Mouse (Mus musculus) CH12.LX (cell line): Measurements from ENCODE around the gene Pabpn1l. TPM values are rescaled to one million over a fixed set of nuclear protein-coding genes. Genes with fewer than 3 reads are reported as not detected.

ENCODE experiments used
- DNase-seq: peaks from one replicate; pipeline ENCODE4 v3.0.0-alpha.2; 2013; ENCODE audit errors: extremely low read depth
- H3K27ac ChIP-seq: 2 replicates; pipeline ENCODE4 v1.5.1; 2012; ENCODE audit warnings: low read depth, mild to moderate bottlenecking, control low read depth, moderate library complexity; ENCODE audit not compliant: insufficient read depth
- H3K27me3 ChIP-seq: replicated peaks from 2 replicates; pipeline ENCODE3; 2012; ENCODE audit warnings: inconsistent platforms
- H3K36me3 ChIP-seq, 2 experiments: replicated peaks in 1 of 2; 2 replicates each; pipeline versions ENCODE3 to v1.6.1; 2012; ENCODE audit warnings: inconsistent platforms in 1 of 2, low read length in 1 of 2, mild to moderate bottlenecking in 1 of 2, mixed read lengths in 1 of 2, moderate library complexity in 1 of 2; ENCODE audit not compliant: control insufficient read depth in 1 of 2, insufficient read depth in 1 of 2
- H3K4me1 ChIP-seq, 2 experiments: 2 replicates each; pipeline ENCODE4 v1.6.1; 2012; ENCODE audit warnings: inconsistent platforms in 1 of 2, moderate library complexity in 1 of 2; ENCODE audit not compliant: insufficient read depth in 2 of 2, control insufficient read depth in 1 of 2
- H3K4me2 ChIP-seq: 2 replicates; pipeline ENCODE4 v1.6.1; 2012; ENCODE audit warnings: low read depth, mild to moderate bottlenecking, control low read depth; ENCODE audit not compliant: poor library complexity, insufficient read depth, severe bottlenecking
- H3K4me3 ChIP-seq, 3 experiments: fragments of 150-350 bp in 1 of 3; sonication (generic) in 1 of 3; replicated peaks in 1 of 3; 2 replicates each; pipeline versions ENCODE3 to v1.5.1; 2011 to 2012; ENCODE audit warnings: low read depth in 2 of 3, low read length in 2 of 3, mild to moderate bottlenecking in 2 of 3, moderate library complexity in 2 of 3, control low read depth in 1 of 3, improper control_type of control experiment in 1 of 3, inconsistent platforms in 1 of 3, mixed read lengths in 1 of 3; ENCODE audit not compliant: poor library complexity in 1 of 3
- H3K79me2 ChIP-seq: replicated peaks from 2 replicates; pipeline ENCODE4 v1.6.1; 2012; ENCODE audit warnings: mild to moderate bottlenecking, moderate library complexity; ENCODE audit not compliant: control insufficient read depth, poor library complexity, insufficient read depth, severe bottlenecking; ENCODE audit errors: extremely low read depth
- H3K9ac ChIP-seq: 2 replicates; pipeline ENCODE4 v1.6.1; 2012; ENCODE audit warnings: low read depth, mild to moderate bottlenecking, control low read depth, moderate library complexity; ENCODE audit not compliant: insufficient read depth
- H3K9me3 ChIP-seq: replicated peaks from 2 replicates; pipeline ENCODE3; 2012; ENCODE audit warnings: low read length, inconsistent platforms, mixed read lengths
- E2F4 ChIP-seq: IDR thresholded peaks from 2 replicates; pipeline ENCODE4 v1.6.1; 2011; ENCODE audit warnings: low read depth, low read length, improper control_type of control experiment; ENCODE audit not compliant: insufficient replicate concordance
- HCFC1 ChIP-seq: IDR thresholded peaks from 2 replicates; pipeline ENCODE4 v1.6.1; 2012; ENCODE audit warnings: low read depth, mild to moderate bottlenecking, inconsistent platforms, low read length, improper control_type of control experiment
- JUN ChIP-seq: IDR thresholded peaks from 2 replicates; pipeline ENCODE4 v1.6.1; 2011; ENCODE audit warnings: low read depth, mild to moderate bottlenecking, low read length, improper control_type of control experiment, moderate library complexity; ENCODE audit not compliant: insufficient read depth
- JUND ChIP-seq: conservative IDR thresholded peaks from 2 replicates; pipeline ENCODE4 v1.6.1; 2011; ENCODE audit warnings: low read depth, low read length, improper control_type of control experiment
- MAFK ChIP-seq: IDR thresholded peaks from 2 replicates; pipeline ENCODE4 v1.6.1; 2011; ENCODE audit warnings: low read length, improper control_type of control experiment; ENCODE audit not compliant: insufficient replicate concordance
- MAZ ChIP-seq: IDR thresholded peaks from 2 replicates; pipeline ENCODE4 v1.6.1; 2012; ENCODE audit warnings: low read depth, mild to moderate bottlenecking, inconsistent platforms, low read length, improper control_type of control experiment, moderate library complexity
- MEF2A ChIP-seq: IDR thresholded peaks from 2 replicates; pipeline ENCODE4 v1.6.1; 2014; ENCODE audit warnings: low read depth, mild to moderate bottlenecking, inconsistent platforms, low read length, improper control_type of control experiment, borderline replicate concordance
- MXI1 ChIP-seq: IDR thresholded peaks from 2 replicates; pipeline ENCODE4 v1.6.1; 2011; ENCODE audit warnings: mild to moderate bottlenecking, low read depth, low read length, improper control_type of control experiment
- MYC ChIP-seq: IDR thresholded peaks from 2 replicates; pipeline ENCODE4 v1.6.1; 2011; ENCODE audit warnings: low read depth, mild to moderate bottlenecking, improper control_type of control experiment, low read length
- NELFE ChIP-seq: IDR thresholded peaks from 2 replicates; pipeline ENCODE4 v1.6.1; 2011; ENCODE audit warnings: low read depth, low read length, improper control_type of control experiment
- NRF1 ChIP-seq: IDR thresholded peaks from 2 replicates; pipeline ENCODE4 v1.6.1; 2014; ENCODE audit warnings: low read depth, mild to moderate bottlenecking, inconsistent platforms, low read length, improper control_type of control experiment, moderate library complexity
- PAX5 ChIP-seq: IDR thresholded peaks from 2 replicates; pipeline ENCODE4 v1.6.1; 2012; ENCODE audit warnings: low read length, inconsistent platforms, mixed read lengths
- POLR2A ChIP-seq: IDR thresholded peaks from 2 replicates; pipeline ENCODE4 v1.6.1; 2011; ENCODE audit warnings: low read depth, mild to moderate bottlenecking, improper control_type of control experiment, low read length
- RAD21 ChIP-seq: IDR thresholded peaks from 2 replicates; pipeline ENCODE4 v1.6.1; 2011; ENCODE audit warnings: low read depth, mild to moderate bottlenecking, low read length, improper control_type of control experiment, moderate library complexity
- TBP ChIP-seq: conservative IDR thresholded peaks from 2 replicates; pipeline ENCODE4 v1.6.1; 2011; ENCODE audit warnings: low read depth, low read length, improper control_type of control experiment
- ZC3H11A ChIP-seq: IDR thresholded peaks from 2 replicates; pipeline ENCODE4 v1.6.1; 2012; ENCODE audit warnings: low read depth, mild to moderate bottlenecking, inconsistent platforms, low read length, improper control_type of control experiment
- ZKSCAN1 ChIP-seq: IDR thresholded peaks from 2 replicates; pipeline ENCODE4 v1.6.1; 2012; ENCODE audit warnings: low read depth, inconsistent platforms, low read length, improper control_type of control experiment, borderline replicate concordance
- dilution Hi-C: fragments of 300-500 bp; cut with MboI; formaldehyde crosslinking; loops from 2 replicates; pipeline ENCODE4 v1.14.3; 2020; ENCODE audit warnings: low sequenced_read_pairs; ENCODE audit not compliant: extremely low pct_unique_long_range_greater_than_20kb, extremely low pct_ligation_motif_present
- in situ Hi-C: fragments of 300-500 bp; cut with MboI; formaldehyde crosslinking; loops from 3 replicates; pipeline ENCODE4 v1.14.3; 2019; ENCODE audit warnings: low sequenced_read_pairs, low pct_ligation_motif_present, low pct_unique_long_range_greater_than_20kb, mixed read lengths
- polyA plus RNA-seq: library from polyadenylated mRNA; unstranded; fragments of >175 nt; gene quantifications from 2 replicates; pipeline ENCODE4 v1.2.1, GENCODE M21; 2012; ENCODE audit warnings: low read depth; ENCODE audit not compliant: insufficient read length
- total RNA-seq, 2 experiments: library from RNA; depleted of rRNA; stranded (reverse); fragments of 300-350 nt in 1 of 2; fragments of >200 nt in 1 of 2; gene quantifications; 2 replicates each; pipeline ENCODE4 v1.2.3; 2012 to 2014

The Pabpn1l gene
- total and polyA plus RNA-seq, 3 experiments, result not detected

DNA sequence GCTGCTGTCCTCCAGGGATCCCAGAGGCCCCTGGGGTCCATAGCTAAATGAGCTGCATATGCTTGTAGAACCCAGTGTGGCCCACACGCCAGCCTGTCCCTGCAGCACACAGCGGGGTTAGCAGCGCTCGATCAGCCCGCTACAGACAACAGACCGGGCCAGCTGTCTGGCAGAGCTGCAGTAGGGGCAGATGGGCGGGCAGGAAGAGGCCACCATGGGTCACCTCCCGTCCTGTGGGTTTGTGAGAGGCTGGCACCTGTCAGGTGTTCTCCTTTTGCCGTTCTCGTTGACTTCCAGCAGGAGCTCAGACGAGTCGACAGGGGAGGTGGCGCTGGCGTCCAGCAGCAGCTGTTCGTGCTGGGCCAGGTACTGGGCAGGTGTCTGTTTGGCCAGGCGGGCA lies 16.1 kb upstream of the Pabpn1l start:
- peaks cover 92 to 100% of the 10 kb centered on the region in 2 experiments for H3K36me3 ChIP-seq
- no peak overlapping the region for H3K4me3 ChIP-seq
- dilution Hi-C loops, result no loop called here
- DNase-seq, result no peak
- H3K4me2 ChIP-seq, result no peak overlapping the region
- in situ Hi-C loops, result no loop called here
- no peaks in the 10 kb centered on the region for H3K9me3 ChIP-seq
- no peak overlapping the region for H3K9ac ChIP-seq
- no peaks in the 10 kb centered on the region for H3K79me2 ChIP-seq
- peaks cover 0 to 5% of the 10 kb centered on the region in 2 experiments; a peak in 1 of 4 replicates for H3K4me1 ChIP-seq
- no peaks in the 10 kb centered on the region for H3K27me3 ChIP-seq
- no peak for TF ChIP-seq HCFC1
- no peak overlapping the region for H3K27ac ChIP-seq

DNA sequence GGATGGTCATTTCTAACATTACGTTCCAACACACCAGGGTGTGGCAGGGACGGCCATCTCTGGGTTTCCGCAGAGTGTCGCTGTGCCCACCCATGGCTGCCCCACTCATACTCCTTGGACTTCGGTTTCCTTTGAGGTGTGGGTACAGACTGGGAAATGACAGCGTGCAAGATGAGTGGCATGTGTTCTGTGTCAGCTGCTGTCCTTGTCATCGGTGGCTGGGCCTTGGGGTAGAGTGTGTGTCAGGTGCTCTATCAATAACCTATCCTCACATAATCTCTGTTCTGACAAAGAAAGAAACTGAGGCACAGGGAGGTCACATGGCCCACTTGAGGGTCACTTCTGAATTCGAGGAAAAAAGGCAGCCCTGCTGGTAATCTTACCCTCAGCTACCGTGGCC lies 14.7 kb upstream of the Pabpn1l start:
- TF ChIP-seq ZC3H11A, result no peak
- TF ChIP-seq HCFC1, result no peak
- TF ChIP-seq TBP, result no peak
- Histone ChIP-seq H3K4me2 (no peak overlapping the region), H3K27me3 (no peaks in the 10 kb centered on the region), H3K36me3 (peaks cover 89 to 99% of the 10 kb centered on the region in 2 experiments), H3K4me1 (peaks cover 0 to 5% of the 10 kb centered on the region in 2 experiments; a peak in 1 of 4 replicates), H3K9me3 (no peaks in the 10 kb centered on the region), H3K27ac (no peak overlapping the region), H3K9ac (no peak overlapping the region), H3K79me2 (no peaks in the 10 kb centered on the region), H3K4me3 (no peak overlapping the region)
- DNase-seq, result no peak
- in situ Hi-C loops (no loop called here), dilution Hi-C loops (no loop called here)

- Histone ChIP-seq H3K9ac (no peak overlapping the region), H3K4me1 (peaks cover 0 to 5% of the 10 kb centered on the region in 2 experiments; a peak in 1 of 4 replicates), H3K27ac (no peak overlapping the region), H3K4me3 (no peak overlapping the region), H3K27me3 (no peaks in the 10 kb centered on the region)
- in situ Hi-C loops, result no loop called here
- DNase-seq, result no peak
- dilution Hi-C loops, result no loop called here
- TF ChIP-seq PAX5 (no peak), TBP (no peak), HCFC1 (no peak), MYC (no peak), E2F4 (no peak), MAZ (no peak), ZKSCAN1 (no peak), MAFK (no peak), JUND (no peak), NRF1 (no peak), MXI1 (no peak), JUN (no peak), POLR2A (no peak), MEF2A (no peak), NELFE (no peak), RAD21 (no peak)
- TF ChIP-seq, all 38 proteins: peak for 0
- H3K36me3 ChIP-seq, result peaks cover 86 to 98% of the 10 kb centered on the region in 2 experiments
- H3K4me2 ChIP-seq, result no peak overlapping the region
- no peaks in the 10 kb centered on the region for H3K79me2 ChIP-seq
- H3K9me3 ChIP-seq, result no peaks in the 10 kb centered on the region
Measured at GRCm38 (mm10) chr8:122636803-122637175, 14.2 kb upstream of the Pabpn1l start.
